4 mouse cellular contexts compared by ENCODE assay signal in genomic region chr6:67032551-67032950, GRCm38 (mm10). TPM values are rescaled to one million over a fixed set of nuclear protein-coding genes. Genes with fewer than 3 reads are reported as not detected.
DNase-seq lines count a peak whose midpoint lies in the region; ATAC-seq and TF ChIP-seq lines count a peak whose summit lies in the region.
"Not testable (repeated sequence)": the region's sequence is repeated elsewhere in the genome, so short reads cannot be mapped to it uniquely, and the experiment has no call there.

No protein-coding gene starts in this region.

- TF ChIP-seq RAD21 in MEL (IDR thresholded peaks at IDR 0.05; ENCODE audit: low read depth, low read length), result not testable (repeated sequence)

- not testable (repeated sequence) for H3K9ac ChIP-seq in MEL (ENCODE audit: control insufficient read depth, low read depth, low read length, poor library complexity, severe bottlenecking); liver, embryonic 12.5 days

- not testable (repeated sequence) for H3K4me2 ChIP-seq in liver, embryonic 12.5 days; myocyte (ENCODE audit: low read depth)

- not testable (repeated sequence) for H3K27me3 ChIP-seq in MEL (ENCODE audit: control insufficient read depth in 1 of 2, insufficient read depth in 2 of 2, low read length in 2 of 2); liver, embryonic 12.5 days (replicated peaks); myocyte (ENCODE audit: control insufficient read depth, insufficient read depth, insufficient read length)

- H3K9me3 ChIP-seq in MEL (replicated peaks; ENCODE audit: insufficient read depth, low read length); liver, embryonic 12.5 days (replicated peaks): not testable (repeated sequence)

- TF ChIP-seq CTCF in MEL (IDR thresholded peaks at IDR 0.05 in 2 of 3, conservative IDR thresholded peaks at IDR 0.05 in 1 of 3; ENCODE audit: control insufficient read depth in 1 of 3, insufficient read depth in 1 of 3, low read depth in 2 of 3, low read length in 3 of 3, poor library complexity in 1 of 3, severe bottlenecking in 1 of 3); embryonic fibroblast, embryonic 13.5 days (IDR thresholded peaks at IDR 0.05; ENCODE audit: borderline replicate concordance, insufficient read depth, low read length): not testable (repeated sequence)

- not testable (repeated sequence) for TF ChIP-seq EP300 in MEL (IDR thresholded peaks at IDR 0.05; ENCODE audit: low read depth in 1 of 2, low read length in 2 of 2)

- H3K27ac ChIP-seq in MEL (ENCODE audit: control insufficient read depth, low read depth, low read length); embryonic fibroblast, embryonic 13.5 days (ENCODE audit: insufficient read depth, low read length): not testable (repeated sequence)
- 0 out of 2 replicates have a peak overlapping the region, but pooled peaks have one; percentile 51 for H3K27ac ChIP-seq in liver, embryonic 12.5 days

- H3K79me2 ChIP-seq in MEL (ENCODE audit: control insufficient read depth, insufficient read depth, low read length, poor library complexity) (peaks cover 16% of the 10 kb centered on the region), myocyte (ENCODE audit: control insufficient read depth, insufficient read depth) (peaks cover 23% of the 10 kb centered on the region)

- not testable (repeated sequence) for ATAC-seq in liver, embryonic 12.5 days

- TF ChIP-seq POLR2A in MEL (IDR thresholded peaks at IDR 0.05; ENCODE audit: control insufficient read depth in 1 of 2, insufficient read depth in 1 of 2, low read depth in 1 of 2, low read length in 2 of 2, poor library complexity in 1 of 2), result not testable (repeated sequence)
- 0 out of 2 replicates have a peak, but pooled peaks have one; percentile 19 for TF ChIP-seq POLR2A in embryonic fibroblast, embryonic 13.5 days (IDR thresholded peaks at IDR 0.05; ENCODE audit: low read depth, low read length)
- peak; percentile 21 for TF ChIP-seq POLR2A in myocyte (IDR thresholded peaks at IDR 0.05; ENCODE audit: insufficient read length, low read depth)

- H3K36me3 ChIP-seq in MEL (ENCODE audit: control insufficient read depth in 1 of 2, insufficient read depth in 2 of 2, low read length in 2 of 2), result peaks cover 4 to 36% of the 10 kb centered on the region in 2 experiments
- H3K36me3 ChIP-seq in liver, embryonic 12.5 days, result peaks cover 27% of the 10 kb centered on the region
- peaks cover 22% of the 10 kb centered on the region for H3K36me3 ChIP-seq in myocyte (ENCODE audit: control insufficient read depth, insufficient read depth)

- not testable (repeated sequence) for H3K4me3 ChIP-seq in MEL (ENCODE audit: control insufficient read depth in 1 of 2, insufficient read depth in 1 of 2, low read depth in 2 of 2, low read length in 2 of 2); embryonic fibroblast, embryonic 13.5 days (ENCODE audit: insufficient read depth, low read length); liver, embryonic 12.5 days; myocyte

- not testable (repeated sequence) for DNase-seq in MEL (ENCODE audit: low read depth, low spot score)

- H3K4me1 ChIP-seq in MEL (ENCODE audit: control insufficient read depth in 1 of 2, insufficient read depth in 2 of 2, low read length in 2 of 2), result peaks cover 28 to 34% of the 10 kb centered on the region in 2 experiments
- H3K4me1 ChIP-seq in embryonic fibroblast, embryonic 13.5 days (ENCODE audit: control insufficient read depth, insufficient read depth, low read length), result not testable (repeated sequence)
- H3K4me1 ChIP-seq in liver, embryonic 12.5 days, result peaks cover 58% of the 10 kb centered on the region

- H3ac ChIP-seq in myocyte (ENCODE audit: control insufficient read depth, insufficient read length), result not testable (repeated sequence)

TF ChIP-seq in MEL, 35 proteins besides CTCF, POLR2A, EP300 and RAD21:
- TF ChIP-seq POLR2AphosphoS5 (IDR thresholded peaks at IDR 0.05; ENCODE audit: borderline replicate concordance, low read depth, low read length), result peak; percentile 93; the same call in 1 of the 2 replicates

TF ChIP-seq in myocyte, 11 proteins besides CTCF, POLR2A, EP300 and RAD21:
- TF ChIP-seq POLR2AphosphoS2 (IDR thresholded peaks at IDR 0.05; ENCODE audit: insufficient read length, low read depth), result peak; percentile 78

RNA-seq across cellular contexts. Expression of gene Gadd45a, which starts 4.7 kb away (rescaled TPM):
- 18.1 and 29.3 TPM in 2 replicates for total RNA-seq in MEL (2012; rRNA removed)
- polyA plus RNA-seq in MEL (2012; ENCODE audit: insufficient read depth in 1 of 2, insufficient read length in 2 of 2, low read depth in 1 of 2, low replicate concordance in 2 of 2, missing spikeins in 1 of 2), result 10 to 100 TPM in 1 of 2 experiments, not detected in 1; 37.4 TPM
- polyA plus RNA-seq in embryonic fibroblast, embryonic 13.5 days (2011; ENCODE audit: insufficient read length, low read depth, missing spikeins), result 59.5 and 69.2 TPM in 2 replicates
- polyA plus RNA-seq in liver, embryonic 12.5 days (2016; fragmentation: Nextera tagmentation; extraction: Ambion mirVana), result 88.3 and 96.9 TPM in 2 replicates
- 381 TPM for polyA plus RNA-seq in myocyte (2012; fragmentation: generic; extraction: Trizol)
